Mouse (Mus musculus) intestine, embryonic 16.5 days (tissue): ENCODE measurements around the gene Sec14l1. TPM values are rescaled to one million over a fixed set of nuclear protein-coding genes. Genes with fewer than 3 reads are reported as not detected.

Experiments used
- ATAC-seq: fragments of 200-750 bp; cut with Nextera tagmentation; 2 replicates; pipeline ENCODE4 v1.8.0; 2017; ENCODE audit warnings: moderate TSS enrichment, moderate library complexity
- H3K27ac ChIP-seq: fragments of 300-500 bp; sonication (generic); 2 replicates; pipeline ENCODE4 v1.5.1; 2014; ENCODE audit warnings: mild to moderate bottlenecking, low read length
- H3K27me3 ChIP-seq: fragments of 300-500 bp; sonication (generic); replicated peaks from 2 replicates; pipeline ENCODE4 v1.6.1; 2014; ENCODE audit warnings: low read length, control low read depth, mixed read lengths; ENCODE audit not compliant: control insufficient read depth, insufficient read depth
- H3K36me3 ChIP-seq: fragments of 300-500 bp; sonication (generic); 2 replicates; pipeline ENCODE4 v1.6.1; 2014; ENCODE audit warnings: low read length, control low read depth; ENCODE audit not compliant: control insufficient read depth, insufficient read depth
- H3K4me1 ChIP-seq: fragments of 300-500 bp; sonication (generic); 2 replicates; pipeline ENCODE4 v1.6.1; 2014; ENCODE audit warnings: low read length, control low read depth, mixed read lengths; ENCODE audit not compliant: control insufficient read depth, insufficient read depth
- H3K4me2 ChIP-seq: fragments of 300-500 bp; sonication (generic); 2 replicates; pipeline ENCODE4 v1.6.1; 2014; ENCODE audit warnings: low read depth, low read length, control low read depth
- H3K4me3 ChIP-seq: fragments of 300-500 bp; sonication (generic); 2 replicates; pipeline ENCODE4 v1.5.1; 2014; ENCODE audit warnings: mild to moderate bottlenecking, low read length
- H3K9ac ChIP-seq: fragments of 300-500 bp; sonication (generic); 2 replicates; pipeline ENCODE4 v1.6.1; 2014; ENCODE audit warnings: low read depth, low read length
- H3K9me3 ChIP-seq: fragments of 300-500 bp; sonication (generic); 2 replicates; pipeline ENCODE4 v1.6.1; 2016; ENCODE audit warnings: low read length, control low read depth; ENCODE audit not compliant: control insufficient read depth
- WGBS: fragments of 180-500 bp; shearing (Covaris S2); extraction: QIAGEN DNeasy Blood & Tissue Kit; methylation state at CpG from one replicate; pipeline ENCODE4 v1.1.7; 2014; 5-methylcytosine and 5-hydroxymethylcytosine counted together
- polyA plus RNA-seq: library from polyadenylated mRNA; unstranded; fragments of >200 nt; fragmentation: Nextera tagmentation; extraction: Ambion mirVana; gene quantifications from 2 replicates; pipeline ENCODE4 v1.2.1, GENCODE M21; 2015

Sec14l1 gene
- polyA plus RNA-seq, 1 experiment from 2014 or later = 28.5 TPM

GRCm38 (mm10) chr11:117118721-117119321 is 3.9 kb downstream of the Sec14l1 start:
- Histone ChIP-seq H3K4me2 (no peak overlapping the region; the same call in 1 of the 2 replicates), H3K36me3 (no peaks in the 10 kb centered on the region), H3K27me3 (peaks cover 13% of the 10 kb centered on the region; the same call in 1 of the 2 replicates), H3K9me3 (no peaks in the 10 kb centered on the region), H3K4me1 (peaks cover 50% of the 10 kb centered on the region), H3K4me3 (no peak overlapping the region), H3K27ac (no peak overlapping the region), H3K9ac (no peak overlapping the region)
- 54% methylated on average over 11 of the region's 11 CpGs for WGBS
- no peak for ATAC-seq

GRCm38 (mm10) chr11:117119723-117120122 is 4.8 kb downstream of the Sec14l1 start:
- 52% methylated on average over 5 of the region's 5 CpGs for WGBS
- no peak overlapping the region for H3K27ac ChIP-seq
- H3K9ac ChIP-seq = no peak overlapping the region
- H3K4me3 ChIP-seq = no peak overlapping the region
- no peaks in the 10 kb centered on the region for H3K9me3 ChIP-seq
- ATAC-seq = no peak
- H3K36me3 ChIP-seq = no peaks in the 10 kb centered on the region
- peaks cover 13% of the 10 kb centered on the region; the same call in 1 of the 2 replicates for H3K27me3 ChIP-seq
- no peak overlapping the region for H3K4me2 ChIP-seq
- peaks cover 50% of the 10 kb centered on the region for H3K4me1 ChIP-seq

GRCm38 (mm10) chr11:117120285-117121163 is 5.6 kb downstream of the Sec14l1 start:
- Histone ChIP-seq H3K4me3 (no peak overlapping the region), H3K36me3 (no peaks in the 10 kb centered on the region), H3K27me3 (peaks cover 13% of the 10 kb centered on the region; the same call in 1 of the 2 replicates), H3K4me2 (no peak overlapping the region), H3K27ac (no peak overlapping the region; the same call in 1 of the 2 replicates), H3K9me3 (no peaks in the 10 kb centered on the region), H3K4me1 (peaks cover 50% of the 10 kb centered on the region), H3K9ac (peak overlapping the region; percentile 1; the same call in 1 of the 2 replicates)
- 58% methylated on average over 20 of the region's 20 CpGs for WGBS
- no peak for ATAC-seq

GRCm38 (mm10) chr11:117121164-117121535 is 6.2 kb downstream of the Sec14l1 start:
- 42% methylated on average over 11 of the region's 11 CpGs for WGBS
- ATAC-seq = no peak
- Histone ChIP-seq H3K27me3 (peaks cover 13% of the 10 kb centered on the region; the same call in 1 of the 2 replicates), H3K9ac (peak overlapping the region; percentile 1; the same call in 1 of the 2 replicates), H3K4me3 (no peak overlapping the region), H3K27ac (no peak overlapping the region), H3K9me3 (no peaks in the 10 kb centered on the region), H3K4me2 (no peak overlapping the region), H3K4me1 (peaks cover 49% of the 10 kb centered on the region), H3K36me3 (no peaks in the 10 kb centered on the region)

- Histone ChIP-seq H3K4me3 (no peak overlapping the region), H3K27ac (no peak overlapping the region), H3K4me1 (peaks cover 41% of the 10 kb centered on the region), H3K9ac (no peak overlapping the region), H3K9me3 (no peaks in the 10 kb centered on the region), H3K36me3 (no peaks in the 10 kb centered on the region), H3K4me2 (no peak overlapping the region), H3K27me3 (peaks cover 13% of the 10 kb centered on the region; the same call in 1 of the 2 replicates)
- no peak for ATAC-seq
- 84% methylated on average over 6 of the region's 6 CpGs for WGBS
Measured at GRCm38 (mm10) chr11:117121954-117122353, 7.0 kb downstream of the Sec14l1 start.

- no peak overlapping the region for H3K27ac ChIP-seq
- no peak overlapping the region for H3K9ac ChIP-seq
- WGBS = 85% methylated on average over 17 of the region's 17 CpGs
Measured at GRCm38 (mm10) chr11:117123418-117124085, 8.6 kb downstream of the Sec14l1 start.

GRCm38 (mm10) chr11:117124539-117124938 is 9.6 kb downstream of the Sec14l1 start:
- Histone ChIP-seq H3K4me2 (no peak overlapping the region), H3K36me3 (no peaks in the 10 kb centered on the region), H3K4me3 (no peak overlapping the region), H3K27me3 (0 out of 2 replicates have a peak, but pooled peaks cover 9% of the 10 kb centered on the region), H3K27ac (no peak overlapping the region), H3K9me3 (no peaks in the 10 kb centered on the region), H3K9ac (no peak overlapping the region), H3K4me1 (peaks cover 46% of the 10 kb centered on the region)
- 55% methylated on average over 10 of the region's 10 CpGs for WGBS
- no peak for ATAC-seq

More at GRCm38 (mm10) chr11:117123418-117124085, 8.6 kb downstream of the Sec14l1 start:
- no peak for ATAC-seq
- Histone ChIP-seq H3K4me2 (no peak overlapping the region), H3K4me1 (peaks cover 47% of the 10 kb centered on the region), H3K36me3 (no peaks in the 10 kb centered on the region), H3K9me3 (no peaks in the 10 kb centered on the region), H3K27me3 (0 out of 2 replicates have a peak, but pooled peaks cover 9% of the 10 kb centered on the region), H3K4me3 (no peak overlapping the region)

GRCm38 (mm10) chr11:117127250-117127837 is 12.4 kb downstream of the Sec14l1 start:
- Histone ChIP-seq H3K27ac (peak overlapping the region; percentile 52), H3K36me3 (no peaks in the 10 kb centered on the region), H3K4me1 (peaks cover 40% of the 10 kb centered on the region), H3K9me3 (no peaks in the 10 kb centered on the region), H3K4me2 (0 out of 2 replicates have a peak overlapping the region, but pooled peaks have one; percentile 2), H3K9ac (peak overlapping the region; percentile 28), H3K4me3 (no peak overlapping the region), H3K27me3 (no peaks in the 10 kb centered on the region)
- 47% methylated on average over 13 of the region's 13 CpGs for WGBS
- peak; percentile 40; the same call in 1 of the 2 replicates for ATAC-seq
